Mouse (Mus musculus): Measurements from ENCODE around the gene Pars2.

DNA sequence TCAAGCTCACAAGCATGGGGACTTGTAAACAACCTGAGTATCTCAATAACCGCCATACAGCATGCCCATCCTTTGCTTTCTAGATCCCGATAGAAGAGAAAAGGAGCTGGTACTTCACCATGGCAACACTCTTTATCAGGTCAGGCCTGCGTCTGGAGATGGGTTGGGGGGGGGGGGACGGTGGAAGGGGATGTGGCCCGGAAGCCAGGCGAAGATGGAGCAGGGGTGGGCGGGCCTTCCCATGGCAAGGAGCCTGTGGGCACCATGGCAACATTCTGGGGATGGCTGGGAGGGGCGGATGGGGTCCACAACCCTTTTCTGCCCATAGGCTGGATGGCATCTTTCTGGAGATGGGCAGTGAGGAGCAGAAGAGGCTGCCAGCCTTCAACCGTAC lies 16.8 kb upstream of the Pars2 start:
- TF ChIP-seq POLR2A (IDR thresholded peaks at IDR 0.05; ENCODE audit: borderline replicate concordance, control insufficient read depth, low read depth, low read length) (no peak), CTCF (IDR thresholded peaks at IDR 0.05; ENCODE audit: control insufficient read depth, insufficient read depth, low read length) (no peak)

Measured in bone marrow, adult 2 months (tissue).